Mouse (Mus musculus): Measurements from ENCODE around the gene Ugt1a8. TPM values are rescaled to one million over a fixed set of nuclear protein-coding genes. Genes with fewer than 3 reads are reported as not detected.
"Not testable (repeated sequence)": the region's sequence is repeated elsewhere in the genome, so short reads cannot be mapped to it uniquely, and the experiment has no call there.

Gene Ugt1a8
- not detected in 2 replicates for polyA plus RNA-seq (2016; fragmentation: Nextera tagmentation; extraction: Ambion mirVana)

- no peaks in the 10 kb centered on the region for H3K9me3 ChIP-seq (replicated peaks)
- no peaks in the 10 kb centered on the region for H3K36me3 ChIP-seq
- no peak within 1 kb of the TSS for H3K27ac ChIP-seq
- no peak within 1 kb of the TSS for H3K4me3 ChIP-seq
- DNase-seq (ENCODE audit: low spot score), result no peak
- H3K4me1 ChIP-seq, result no peaks in the 10 kb centered on the region
- no peaks in the 10 kb centered on the region for H3K27me3 ChIP-seq (ENCODE audit: low read depth, poor library complexity, severe bottlenecking)
- 78% methylated on average over 3 of the region's 3 CpGs for WGBS
Measured at GRCm38 (mm10) chr1:88087513-88087912, at the start of gene Ugt1a8. Ugt1a8 (plus strand) TSS chr1:88087813.

- not testable (repeated sequence) for H3K27ac ChIP-seq; H3K9me3 ChIP-seq (replicated peaks); H3K4me1 ChIP-seq; H3K36me3 ChIP-seq; DNase-seq (ENCODE audit: low spot score); H3K27me3 ChIP-seq (ENCODE audit: low read depth, poor library complexity, severe bottlenecking); H3K4me3 ChIP-seq
- 58% methylated on average over 1 of the region's 2 CpGs for WGBS
Measured at GRCm38 (mm10) chr1:88043044-88043443, 44.6 kb upstream of the Ugt1a8 start.

GRCm38 (mm10) chr1:88044832-88045437 is 42.7 kb upstream of the Ugt1a8 start:
- not testable (repeated sequence) for H3K36me3 ChIP-seq; H3K4me3 ChIP-seq; H3K27ac ChIP-seq; H3K4me1 ChIP-seq; H3K9me3 ChIP-seq (replicated peaks); DNase-seq (ENCODE audit: low spot score); H3K27me3 ChIP-seq (ENCODE audit: low read depth, poor library complexity, severe bottlenecking)
- 67% methylated on average over 4 of the region's 5 CpGs for WGBS

- not testable (repeated sequence) for H3K4me1 ChIP-seq; H3K4me3 ChIP-seq; H3K9me3 ChIP-seq (replicated peaks); H3K36me3 ChIP-seq; H3K27me3 ChIP-seq (ENCODE audit: low read depth, poor library complexity, severe bottlenecking); DNase-seq (ENCODE audit: low spot score); H3K27ac ChIP-seq
- 84% methylated on average over 2 of the region's 2 CpGs for WGBS
Measured at GRCm38 (mm10) chr1:88047408-88047807, 40.2 kb upstream of the Ugt1a8 start.

GRCm38 (mm10) chr1:88055088-88055487 is 32.5 kb upstream of the Ugt1a8 start, which contains the start of gene Ugt1a10:
Ugt1a10 (plus strand) TSS chr1:88055388.
- no peak within 1 kb of the TSS for H3K4me3 ChIP-seq
- 82% methylated on average over 1 of the region's 1 CpGs for WGBS
- no peak for DNase-seq (ENCODE audit: low spot score)
- no peaks in the 10 kb centered on the region for H3K4me1 ChIP-seq
- H3K36me3 ChIP-seq, result no peaks in the 10 kb centered on the region
- H3K27ac ChIP-seq, result no peak within 1 kb of the TSS
- H3K9me3 ChIP-seq (replicated peaks), result no peaks in the 10 kb centered on the region
- no peaks in the 10 kb centered on the region for H3K27me3 ChIP-seq (ENCODE audit: low read depth, poor library complexity, severe bottlenecking)

GRCm38 (mm10) chr1:88066472-88067102 is 21.0 kb upstream of the Ugt1a8 start:
- not testable (repeated sequence) for DNase-seq (ENCODE audit: low spot score); H3K36me3 ChIP-seq; H3K4me1 ChIP-seq; H3K9me3 ChIP-seq (replicated peaks); H3K27ac ChIP-seq; H3K27me3 ChIP-seq (ENCODE audit: low read depth, poor library complexity, severe bottlenecking); H3K4me3 ChIP-seq
- WGBS, result 86% methylated on average over 2 of the region's 2 CpGs

- no peak for DNase-seq (ENCODE audit: low spot score)
- no peak within 1 kb of the TSS for H3K4me3 ChIP-seq
- 89% methylated on average over 2 of the region's 2 CpGs for WGBS
Measured at GRCm38 (mm10) chr1:88070495-88070894, 17.1 kb upstream of the Ugt1a8 start, which contains the start of gene Ugt1a9. Ugt1a9 (plus strand) TSS chr1:88070800.

GRCm38 (mm10) chr1:88070902-88071301 is 16.7 kb upstream of the Ugt1a8 start:
- no peaks in the 10 kb centered on the region for H3K9me3 ChIP-seq (replicated peaks)
- no peak for DNase-seq (ENCODE audit: low spot score)
- H3K4me3 ChIP-seq, result no peak overlapping the region
- no peaks in the 10 kb centered on the region for H3K36me3 ChIP-seq
- H3K27ac ChIP-seq, result no peak overlapping the region
- no peaks in the 10 kb centered on the region for H3K27me3 ChIP-seq (ENCODE audit: low read depth, poor library complexity, severe bottlenecking)
- H3K4me1 ChIP-seq, result no peaks in the 10 kb centered on the region
- WGBS, result 90% methylated on average over 4 of the region's 4 CpGs

More at GRCm38 (mm10) chr1:88070495-88070894, 17.1 kb upstream of the Ugt1a8 start, which contains the start of gene Ugt1a9:
- Histone ChIP-seq H3K36me3 (no peaks in the 10 kb centered on the region), H3K27ac (no peak within 1 kb of the TSS), H3K9me3 (replicated peaks) (no peaks in the 10 kb centered on the region), H3K27me3 (ENCODE audit: low read depth, poor library complexity, severe bottlenecking) (no peaks in the 10 kb centered on the region), H3K4me1 (no peaks in the 10 kb centered on the region)

GRCm38 (mm10) chr1:88074471-88074870 is 13.1 kb upstream of the Ugt1a8 start:
- Histone ChIP-seq H3K27ac (no peak overlapping the region), H3K4me3 (no peak overlapping the region), H3K27me3 (ENCODE audit: low read depth, poor library complexity, severe bottlenecking) (no peaks in the 10 kb centered on the region), H3K9me3 (replicated peaks) (no peaks in the 10 kb centered on the region), H3K4me1 (no peaks in the 10 kb centered on the region), H3K36me3 (no peaks in the 10 kb centered on the region)
- no peak for DNase-seq (ENCODE audit: low spot score)
- WGBS, result 84% methylated on average over 2 of the region's 2 CpGs

- no peaks in the 10 kb centered on the region for H3K36me3 ChIP-seq
- H3K27me3 ChIP-seq (ENCODE audit: low read depth, poor library complexity, severe bottlenecking), result no peaks in the 10 kb centered on the region
- no peak overlapping the region for H3K27ac ChIP-seq
- WGBS, result 76% methylated on average over 1 of the region's 1 CpGs
- no peaks in the 10 kb centered on the region for H3K9me3 ChIP-seq (replicated peaks)
- no peaks in the 10 kb centered on the region for H3K4me1 ChIP-seq
- DNase-seq (ENCODE audit: low spot score), result no peak
- H3K4me3 ChIP-seq, result no peak overlapping the region
Measured at GRCm38 (mm10) chr1:88077128-88077527, 10.5 kb upstream of the Ugt1a8 start.

GRCm38 (mm10) chr1:88081670-88082069 is 5.9 kb upstream of the Ugt1a8 start:
- Histone ChIP-seq H3K27me3 (ENCODE audit: low read depth, poor library complexity, severe bottlenecking) (no peaks in the 10 kb centered on the region), H3K27ac (no peak overlapping the region), H3K9me3 (replicated peaks) (no peaks in the 10 kb centered on the region), H3K4me3 (no peak overlapping the region), H3K36me3 (no peaks in the 10 kb centered on the region), H3K4me1 (no peaks in the 10 kb centered on the region)
- 93% methylated on average over 1 of the region's 1 CpGs for WGBS
- DNase-seq (ENCODE audit: low spot score), result no peak

- no peaks in the 10 kb centered on the region for H3K27me3 ChIP-seq (ENCODE audit: low read depth, poor library complexity, severe bottlenecking)
- WGBS, result 85% methylated on average over 1 of the region's 1 CpGs
- H3K27ac ChIP-seq, result no peak overlapping the region
Measured at GRCm38 (mm10) chr1:88086125-88086524, 1.5 kb upstream of the Ugt1a8 start.

GRCm38 (mm10) chr1:88092341-88092740 is 4.7 kb downstream of the Ugt1a8 start:
- H3K27ac ChIP-seq, result no peak overlapping the region
- DNase-seq (ENCODE audit: low spot score), result no peak

More at GRCm38 (mm10) chr1:88086125-88086524, 1.5 kb upstream of the Ugt1a8 start:
- Histone ChIP-seq H3K4me1 (no peaks in the 10 kb centered on the region), H3K36me3 (no peaks in the 10 kb centered on the region), H3K4me3 (no peak overlapping the region), H3K9me3 (replicated peaks) (no peaks in the 10 kb centered on the region)
- DNase-seq (ENCODE audit: low spot score), result no peak

More at GRCm38 (mm10) chr1:88092341-88092740, 4.7 kb downstream of the Ugt1a8 start:
- Histone ChIP-seq H3K27me3 (ENCODE audit: low read depth, poor library complexity, severe bottlenecking) (no peaks in the 10 kb centered on the region), H3K4me3 (no peak overlapping the region), H3K4me1 (peaks cover 13% of the 10 kb centered on the region), H3K9me3 (replicated peaks) (no peaks in the 10 kb centered on the region), H3K36me3 (no peaks in the 10 kb centered on the region)

Measured in limb, embryonic 10.5 days (tissue).